Mouse (Mus musculus) ES-E14 (cell line): ENCODE results near the gene Thoc6.

ENCODE experiments used
- CHD2 ChIP-seq: IDR thresholded peaks from 2 replicates; pipeline ENCODE4 v1.6.1; 2014; ENCODE audit warnings: mild to moderate bottlenecking, low read depth, low read length, inconsistent platforms
- HCFC1 ChIP-seq: IDR thresholded peaks from 2 replicates; pipeline ENCODE4 v1.6.1; 2012; ENCODE audit warnings: low read length, inconsistent platforms, borderline replicate concordance; ENCODE audit not compliant: insufficient read depth
- MAFK ChIP-seq: IDR thresholded peaks from 2 replicates; pipeline ENCODE4 v1.6.1; 2014; ENCODE audit warnings: mild to moderate bottlenecking, low read depth, low read length, inconsistent platforms; ENCODE audit not compliant: insufficient read depth
- ZC3H11A ChIP-seq: IDR thresholded peaks from 2 replicates; pipeline ENCODE4 v1.6.1; 2012; ENCODE audit warnings: low read depth, mild to moderate bottlenecking, inconsistent platforms, low read length, borderline replicate concordance

DNA sequence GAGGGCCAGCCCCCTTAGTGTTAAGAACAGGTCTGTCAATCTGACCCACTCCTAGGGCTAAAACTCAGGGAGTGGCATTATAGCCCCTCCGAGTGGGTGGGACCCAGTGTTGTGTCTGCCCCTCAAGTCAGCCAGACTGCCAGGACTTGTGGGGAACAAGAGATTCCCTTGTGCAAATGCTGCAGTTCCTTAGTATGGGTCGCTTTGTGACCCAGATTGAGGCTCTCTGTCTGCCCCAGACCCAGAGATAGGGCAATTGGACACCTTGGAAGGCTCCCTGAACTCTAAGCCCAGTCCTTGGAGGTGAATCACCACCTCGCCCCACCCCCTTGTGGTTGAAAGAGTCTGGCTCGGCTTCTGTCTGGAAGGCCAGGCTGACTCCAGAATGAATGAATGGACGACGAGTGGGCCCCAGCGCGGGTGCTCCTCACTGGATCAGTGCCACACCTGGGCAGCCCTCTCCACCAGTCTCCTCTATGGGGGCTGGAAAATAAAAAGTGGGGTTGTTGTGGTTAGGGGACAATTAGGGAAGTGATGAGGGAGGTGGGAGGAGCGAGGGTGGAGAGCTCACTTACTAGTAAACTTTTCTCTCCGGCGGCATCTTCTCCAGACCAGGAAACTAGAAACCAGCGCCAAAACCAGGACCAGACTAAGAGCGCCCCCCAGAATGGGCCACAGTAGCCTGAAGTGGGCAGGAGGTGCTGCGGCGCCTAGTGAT, 2.0 kb upstream of the Thoc6 start:
- 0 out of 2 replicates have a peak, but pooled peaks have one; percentile 22 for TF ChIP-seq HCFC1
- no peak for TF ChIP-seq MAFK
- no peak for TF ChIP-seq CHD2
- no peak for TF ChIP-seq ZC3H11A
